Mouse (Mus musculus) common myeloid progenitor, adult 5-6 weeks (primary cell): Measurements from ENCODE around the gene Ppp1r15b. TPM values are rescaled to one million over a fixed set of nuclear protein-coding genes. Genes with fewer than 3 reads are reported as not detected.

Experiments used
- ATAC-seq: replicated peaks from 2 replicates; pipeline ENCODE4 v1.8.0; 2016; ENCODE audit warnings: low read depth, mild to moderate bottlenecking, moderate TSS enrichment, inconsistent platforms; ENCODE audit not compliant: poor library complexity, severe bottlenecking
- total RNA-seq: library from RNA; stranded (forward); fragments of 200-1000, 187-1606 nt; gene quantifications from 2 replicates; pipeline ENCODE4 v1.2.3, GENCODE M21; 2017

The Ppp1r15b gene
- total RNA-seq, 1 experiment from 2014 or later: 105 TPM

- ATAC-seq: no peak
Measured at GRCm38 (mm10) chr1:133183141-133183925, 52.4 kb downstream of the Ppp1r15b start.

- no peak for ATAC-seq
Measured at GRCm38 (mm10) chr1:133187948-133188680, 57.2 kb downstream of the Ppp1r15b start.

GRCm38 (mm10) chr1:133188719-133189118 is 57.8 kb downstream of the Ppp1r15b start:
- no peak for ATAC-seq

Other genes starting within 250 kb of the Ppp1r15b start
- gene Mdm4, start 100.6 kb upstream of the Ppp1r15b start, total RNA-seq: 104 and 113 TPM in 2 replicates
- gene Pik3c2b, start 85.5 kb upstream of the Ppp1r15b start, total RNA-seq: 1.5 and 2.6 TPM in 2 replicates
- 2.3 and 3.1 TPM in 2 replicates for gene Plekha6, start 33.1 kb downstream of the Ppp1r15b start, total RNA-seq
- gene Golt1a, start 178.7 kb downstream of the Ppp1r15b start, total RNA-seq: not detected in 2 replicates
- gene Kiss1, start 190.7 kb downstream of the Ppp1r15b start, total RNA-seq: not detected in 2 replicates
- gene Ren1, start 219.4 kb downstream of the Ppp1r15b start, total RNA-seq: not detected in 2 replicates
- not detected in 2 replicates for gene Etnk2, start 232.4 kb downstream of the Ppp1r15b start, total RNA-seq